Mouse (Mus musculus) MEL (cell line): ENCODE measurements around the gene Uhrf2. TPM values are rescaled to one million over a fixed set of nuclear protein-coding genes. Genes with fewer than 3 reads are reported as not detected.

Experiments
- DNase-seq: peaks from one replicate; pipeline ENCODE4 v3.0.0; 2011; ENCODE audit warnings: low read depth, low spot score
- H3K27ac ChIP-seq: 2 replicates; pipeline ENCODE4 v1.5.1; 2012; ENCODE audit warnings: low read depth, mild to moderate bottlenecking, control low read depth, low read length, moderate library complexity; ENCODE audit not compliant: control insufficient read depth
- H3K27me3 ChIP-seq, 2 experiments: fragments of 150-350 bp in 1 of 2; sonication (generic) in 1 of 2; 2 replicates each; pipeline ENCODE4 v1.6.1; 2012; ENCODE audit warnings: low read length in 2 of 2, mild to moderate bottlenecking in 2 of 2, improper control_type of control experiment in 1 of 2, moderate library complexity in 1 of 2; ENCODE audit not compliant: insufficient read depth in 2 of 2, control insufficient read depth in 1 of 2
- H3K36me3 ChIP-seq, 2 experiments: 2 replicates each; pipeline ENCODE4 v1.6.1; 2012 to 2014; ENCODE audit warnings: low read length in 2 of 2, improper control_type of control experiment in 1 of 2, inconsistent platforms in 1 of 2, mild to moderate bottlenecking in 1 of 2; ENCODE audit not compliant: insufficient read depth in 2 of 2, control insufficient read depth in 1 of 2
- H3K4me1 ChIP-seq, 2 experiments: fragments of 150-350 bp in 1 of 2; sonication (generic) in 1 of 2; 2 replicates each; pipeline ENCODE4 v1.6.1; 2012; ENCODE audit warnings: low read length in 2 of 2, improper control_type of control experiment in 1 of 2, mild to moderate bottlenecking in 1 of 2; ENCODE audit not compliant: insufficient read depth in 2 of 2, control insufficient read depth in 1 of 2
- H3K4me3 ChIP-seq, 2 experiments: fragments of 150-350 bp in 1 of 2; sonication (generic) in 1 of 2; 2 replicates each; pipeline ENCODE4 v1.5.1; 2012; ENCODE audit warnings: low read depth in 2 of 2, low read length in 2 of 2, mild to moderate bottlenecking in 2 of 2, moderate library complexity in 2 of 2, control low read depth in 1 of 2, improper control_type of control experiment in 1 of 2; ENCODE audit not compliant: control insufficient read depth in 1 of 2, insufficient read depth in 1 of 2
- H3K79me2 ChIP-seq: 2 replicates; pipeline ENCODE4 v1.6.1; 2012; ENCODE audit warnings: mild to moderate bottlenecking, low read length, moderate library complexity; ENCODE audit not compliant: control insufficient read depth, poor library complexity, insufficient read depth
- H3K9ac ChIP-seq: 2 replicates; pipeline ENCODE4 v1.6.1; 2012; ENCODE audit warnings: low read depth, mild to moderate bottlenecking, control low read depth, low read length, moderate library complexity; ENCODE audit not compliant: control insufficient read depth, poor library complexity, severe bottlenecking
- H3K9me3 ChIP-seq: fragments of 150-350 bp; sonication (generic); replicated peaks from 2 replicates; pipeline ENCODE4 v1.6.1; 2012; ENCODE audit warnings: mild to moderate bottlenecking, low read length, improper control_type of control experiment, moderate library complexity; ENCODE audit not compliant: insufficient read depth
- BHLHE40 ChIP-seq: IDR thresholded peaks from 2 replicates; pipeline ENCODE4 v1.6.1; 2012; ENCODE audit warnings: low read depth, mild to moderate bottlenecking, inconsistent platforms, low read length, improper control_type of control experiment, borderline replicate concordance
- ETS1 ChIP-seq: IDR thresholded peaks from 2 replicates; pipeline ENCODE4 v1.6.1; 2012; ENCODE audit warnings: low read depth, mild to moderate bottlenecking, inconsistent platforms, low read length, improper control_type of control experiment, moderate library complexity
- JUND ChIP-seq: IDR thresholded peaks from 2 replicates; pipeline ENCODE4 v1.6.1; 2011; ENCODE audit warnings: low read depth, mild to moderate bottlenecking, improper control_type of control experiment, low read length
- KAT2A ChIP-seq: conservative IDR thresholded peaks from 2 replicates; pipeline ENCODE4 v1.6.1; 2012; ENCODE audit warnings: low read depth, low read length, improper control_type of control experiment, inconsistent platforms
- MAFK ChIP-seq: IDR thresholded peaks from 2 replicates; pipeline ENCODE4 v1.6.1; 2011; ENCODE audit warnings: low read depth, mild to moderate bottlenecking, low read length, improper control_type of control experiment, borderline replicate concordance
- NELFE ChIP-seq: IDR thresholded peaks from 2 replicates; pipeline ENCODE4 v1.6.1; 2011; ENCODE audit warnings: low read depth, low read length, improper control_type of control experiment
- NRF1 ChIP-seq: IDR thresholded peaks from 2 replicates; pipeline ENCODE4 v1.6.1; 2014; ENCODE audit warnings: low read depth, mild to moderate bottlenecking, inconsistent platforms, low read length, improper control_type of control experiment, moderate library complexity; ENCODE audit not compliant: poor library complexity, insufficient read depth, severe bottlenecking
- POLR2A ChIP-seq, 2 experiments: IDR thresholded peaks; 2 replicates each; pipeline ENCODE4 v1.6.1; 2011 to 2012; ENCODE audit warnings: low read length in 2 of 2, mild to moderate bottlenecking in 2 of 2, control low read depth in 1 of 2, improper control_type of control experiment in 1 of 2, low read depth in 1 of 2, moderate library complexity in 1 of 2; ENCODE audit not compliant: control insufficient read depth in 1 of 2, insufficient read depth in 1 of 2, poor library complexity in 1 of 2
- POLR2AphosphoS2 ChIP-seq: IDR thresholded peaks from 2 replicates; pipeline ENCODE4 v1.6.1; 2011; ENCODE audit warnings: low read length, improper control_type of control experiment
- POLR2AphosphoS5 ChIP-seq: IDR thresholded peaks from 2 replicates; pipeline ENCODE4 v1.6.1; 2012; ENCODE audit warnings: low read depth, borderline replicate concordance, mild to moderate bottlenecking, inconsistent platforms, low read length, moderate library complexity, mixed read lengths
- RCOR1 ChIP-seq: IDR thresholded peaks from 2 replicates; pipeline ENCODE4 v1.6.1; 2012; ENCODE audit warnings: low read depth, mild to moderate bottlenecking, inconsistent platforms, low read length, improper control_type of control experiment
- UBTF ChIP-seq: IDR thresholded peaks from 2 replicates; pipeline ENCODE4 v1.6.1; 2012; ENCODE audit warnings: low read depth, mild to moderate bottlenecking, inconsistent platforms, low read length, improper control_type of control experiment, moderate library complexity, borderline replicate concordance; ENCODE audit not compliant: insufficient read depth
- USF2 ChIP-seq, 2 experiments: IDR thresholded peaks; 2 replicates each; pipeline ENCODE4 v1.6.1; 2011 to 2012; ENCODE audit warnings: improper control_type of control experiment in 2 of 2, low read length in 2 of 2, borderline replicate concordance in 1 of 2, inconsistent platforms in 1 of 2, low read depth in 1 of 2, mild to moderate bottlenecking in 1 of 2; ENCODE audit not compliant: insufficient read depth in 1 of 2
- ZC3H11A ChIP-seq: IDR thresholded peaks from 2 replicates; pipeline ENCODE4 v1.6.1; 2012; ENCODE audit warnings: low read depth, mild to moderate bottlenecking, inconsistent platforms, low read length, improper control_type of control experiment
- ZKSCAN1 ChIP-seq: IDR thresholded peaks from 2 replicates; pipeline ENCODE4 v1.6.1; 2012; ENCODE audit warnings: low read depth, mild to moderate bottlenecking, inconsistent platforms, low read length, improper control_type of control experiment, moderate library complexity
- ZMIZ1 ChIP-seq: IDR thresholded peaks from 2 replicates; pipeline ENCODE4 v1.6.1; 2012; ENCODE audit warnings: low read depth, mild to moderate bottlenecking, inconsistent platforms, low read length, improper control_type of control experiment, moderate library complexity
- ZNF384 ChIP-seq: IDR thresholded peaks from 2 replicates; pipeline ENCODE4 v1.6.1; 2012; ENCODE audit warnings: low read depth, mild to moderate bottlenecking, inconsistent platforms, low read length, improper control_type of control experiment
- polyA plus RNA-seq, 2 experiments: library from polyadenylated mRNA; stranded (reverse) in 1 of 2; unstranded in 1 of 2; fragments of >175 nt in 1 of 2; fragments of >200 nt in 1 of 2; gene quantifications; 2 replicates each; pipeline versions ENCODE4 v1.2.1 to v1.2.4; 2012; ENCODE audit warnings: low replicate concordance in 2 of 2, low read depth in 1 of 2; ENCODE audit not compliant: insufficient read length in 2 of 2, insufficient read depth in 1 of 2, missing spikeins in 1 of 2
- total RNA-seq: library from RNA; depleted of rRNA; stranded (reverse); fragments of 300-350 nt; gene quantifications from 2 replicates; pipeline ENCODE4 v1.2.3, GENCODE M21; 2012; rRNA removed

Uhrf2 gene
- total and polyA plus RNA-seq, 3 experiments: 18.0 to 19.0 TPM; not detected in 1

- H3K27me3 ChIP-seq: peaks cover 0 to 2% of the 10 kb centered on the region in 2 experiments; a peak in 2 of 4 replicates
- no peak overlapping the region for H3K9ac ChIP-seq
Observed at GRCm38 (mm10) chr19:30136308-30136707, 106.0 kb downstream of the Uhrf2 start.

More at GRCm38 (mm10) chr19:30136308-30136707, 106.0 kb downstream of the Uhrf2 start:
- no peak for DNase-seq
- Histone ChIP-seq H3K4me3 (no peak overlapping the region), H3K36me3 (no peaks in the 10 kb centered on the region), H3K4me1 (no peaks in the 10 kb centered on the region), H3K27ac (no peak overlapping the region), H3K9me3 (no peaks in the 10 kb centered on the region), H3K79me2 (no peaks in the 10 kb centered on the region)
- TF ChIP-seq USF2 (IDR thresholded peaks at IDR 0.05; ENCODE audit: borderline replicate concordance in 1 of 2, insufficient read depth in 1 of 2, low read depth in 1 of 2, low read length in 2 of 2): no peak
- TF ChIP-seq ZC3H11A: no peak
- TF ChIP-seq ETS1: no peak
- no peak for TF ChIP-seq NELFE
- TF ChIP-seq MAFK: no peak
- no peak for TF ChIP-seq BHLHE40
- TF ChIP-seq POLR2A (IDR thresholded peaks at IDR 0.05; ENCODE audit: control insufficient read depth in 1 of 2, insufficient read depth in 1 of 2, low read depth in 1 of 2, low read length in 2 of 2, poor library complexity in 1 of 2): no peak
- TF ChIP-seq KAT2A: no peak
- no peak for TF ChIP-seq ZKSCAN1
- TF ChIP-seq POLR2AphosphoS5: no peak
- no peak for TF ChIP-seq NRF1
- TF ChIP-seq ZMIZ1: no peak
- no peak for TF ChIP-seq ZNF384
- no peak for TF ChIP-seq UBTF
- no peak for TF ChIP-seq RCOR1
- TF ChIP-seq JUND: no peak
- no peak for TF ChIP-seq POLR2AphosphoS2

Other genes starting within 250 kb of the Uhrf2 start
- 19.9 and 20.6 TPM in 2 replicates for gene 9930021J03Rik, start 224.5 kb upstream of the Uhrf2 start, total RNA-seq
- gene 9930021J03Rik, start 224.5 kb upstream of the Uhrf2 start, polyA plus RNA-seq: 100 to 1,000 TPM in 1 of 2 experiments, 10 to 100 TPM in 1; 40.9 to 216 TPM
- 18.3 and 22.6 TPM in 2 replicates for gene Ranbp6, start 217.5 kb upstream of the Uhrf2 start, total RNA-seq
- 10 to 100 TPM in 1 of 2 experiments, not detected in 1; 23.7 TPM for gene Ranbp6, start 217.5 kb upstream of the Uhrf2 start, polyA plus RNA-seq
- not detected in 2 replicates for gene Il33, start 105.4 kb upstream of the Uhrf2 start, total RNA-seq
- gene Il33, start 105.4 kb upstream of the Uhrf2 start, polyA plus RNA-seq: under 1 TPM in 1 of 2 experiments, not detected in 1; 0.17 TPM
- not detected in 2 replicates for gene Trpd52l3, start 26.7 kb upstream of the Uhrf2 start, total RNA-seq
- not detected for gene Trpd52l3, start 26.7 kb upstream of the Uhrf2 start, polyA plus RNA-seq
- gene Gldc, start 144.9 kb downstream of the Uhrf2 start, total RNA-seq: 0.04 and 0.10 TPM in 2 replicates
- 1 to 10 TPM in 1 of 2 experiments, not detected in 1; 1.2 TPM for gene Gldc, start 144.9 kb downstream of the Uhrf2 start, polyA plus RNA-seq
- gene Mbl2, start 202.4 kb downstream of the Uhrf2 start, total RNA-seq: not detected in 2 replicates
- not detected for gene Mbl2, start 202.4 kb downstream of the Uhrf2 start, polyA plus RNA-seq